Mouse (Mus musculus): ENCODE measurements around the gene Lce1m. TPM values are rescaled to one million over a fixed set of nuclear protein-coding genes. Genes with fewer than 3 reads are reported as not detected.
"Not testable (repeated sequence)": the region's sequence is repeated elsewhere in the genome, so short reads cannot be mapped to it uniquely, and the experiment has no call there.

Lce1m gene
- not detected in 2 replicates for polyA plus RNA-seq (2012; rRNA removed)

DNA sequence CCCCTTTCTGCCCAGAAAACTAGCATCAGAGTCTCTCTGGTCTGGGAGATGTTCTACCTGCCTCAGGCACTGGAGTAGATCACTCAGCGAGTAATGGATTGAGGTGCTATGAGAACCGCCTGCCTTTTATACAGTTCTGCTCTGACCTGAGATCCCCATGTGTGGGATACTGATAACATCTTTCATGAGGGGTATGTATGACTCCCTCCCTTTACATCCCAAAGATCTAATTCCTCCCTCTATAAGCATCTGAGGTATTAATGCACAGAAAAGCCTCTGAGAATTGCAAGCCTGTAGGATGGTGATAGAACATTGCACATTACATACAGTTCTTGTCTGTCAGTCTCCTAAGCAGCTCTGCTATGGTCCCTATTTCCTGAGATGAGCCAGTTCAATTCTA is at the start of gene Lce1m:
TSS of gene Lce1m (minus strand) at position 101 of the 400 bp plus-strand sequence.
- DNase-seq (ENCODE audit: low spot score) = no peak

DNA sequence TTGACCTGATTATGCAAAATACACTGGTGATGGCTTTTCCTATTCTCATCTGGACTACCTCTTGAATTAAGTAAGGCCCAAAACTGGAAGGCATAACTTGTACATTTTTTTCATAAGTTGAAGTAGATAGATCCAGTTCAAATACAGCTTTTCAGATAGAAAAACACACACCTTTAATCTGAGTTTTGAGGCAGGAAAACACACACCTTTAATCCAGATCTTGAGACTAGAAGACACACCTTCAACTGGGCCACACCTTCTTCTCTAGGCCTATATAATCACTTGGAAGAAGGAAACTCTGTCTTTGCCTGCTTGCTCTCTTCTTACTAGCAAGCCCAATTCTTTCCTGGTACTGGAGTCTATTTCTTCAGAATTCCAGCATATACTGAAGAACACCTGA is 49.7 kb upstream of the Lce1m start, which contains the start of gene Gm4858:
TSS of gene Gm4858 (plus strand) at position 301 of the 400 bp plus-strand sequence.
- DNase-seq (ENCODE audit: low spot score) = not testable (repeated sequence)

DNA sequence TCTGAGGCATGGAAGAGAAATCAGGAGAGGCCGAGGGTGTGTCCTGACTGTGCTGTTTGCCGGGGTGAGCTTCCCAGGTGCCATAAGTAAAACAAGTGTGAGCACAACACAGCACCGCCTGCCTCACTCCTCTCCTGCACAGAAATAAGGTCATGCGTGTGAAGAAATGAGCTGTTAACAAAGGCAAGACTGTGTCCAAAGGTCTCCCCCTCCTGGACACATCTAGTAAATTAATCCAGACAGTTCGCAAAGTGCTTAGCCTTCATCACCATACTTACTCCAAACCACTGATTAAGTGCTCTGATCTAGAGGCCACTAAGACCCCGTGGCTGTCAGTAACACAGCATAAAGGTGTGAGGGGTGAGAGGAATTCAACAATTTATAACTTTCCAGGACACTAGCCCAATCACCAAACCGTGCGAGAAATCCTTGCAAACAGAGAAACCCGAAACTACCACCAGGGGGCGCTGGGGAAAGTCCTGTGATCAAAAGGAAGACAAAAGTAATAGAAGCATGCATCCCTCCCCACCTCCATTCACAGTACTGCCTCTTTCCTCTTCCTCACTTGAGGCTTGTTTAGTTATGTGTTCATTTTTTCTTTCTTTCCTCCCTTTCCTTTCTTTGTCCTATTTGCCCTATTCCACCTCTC is 34.1 kb upstream of the Lce1m start:
- no peak for DNase-seq (ENCODE audit: low spot score)

DNA sequence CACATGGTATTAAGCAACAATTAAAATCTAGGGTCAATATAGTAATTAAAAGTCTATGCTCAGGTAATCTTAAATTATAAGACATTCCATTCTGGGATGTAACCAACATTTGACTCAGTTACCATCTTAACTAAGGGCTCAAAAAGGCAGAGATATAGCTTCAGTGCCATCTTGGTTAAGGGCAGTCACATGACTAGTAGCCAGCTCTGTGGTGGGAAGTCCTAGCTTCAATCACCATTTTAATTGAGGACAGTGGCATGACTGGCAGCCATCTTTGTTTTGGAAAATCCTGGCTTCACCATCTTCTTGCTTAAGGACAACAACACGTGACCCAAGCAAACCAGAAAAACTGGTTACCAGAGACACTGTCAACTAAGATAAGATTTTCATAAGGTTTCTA is 31.3 kb upstream of the Lce1m start:
- DNase-seq (ENCODE audit: low spot score) = no peak

DNA sequence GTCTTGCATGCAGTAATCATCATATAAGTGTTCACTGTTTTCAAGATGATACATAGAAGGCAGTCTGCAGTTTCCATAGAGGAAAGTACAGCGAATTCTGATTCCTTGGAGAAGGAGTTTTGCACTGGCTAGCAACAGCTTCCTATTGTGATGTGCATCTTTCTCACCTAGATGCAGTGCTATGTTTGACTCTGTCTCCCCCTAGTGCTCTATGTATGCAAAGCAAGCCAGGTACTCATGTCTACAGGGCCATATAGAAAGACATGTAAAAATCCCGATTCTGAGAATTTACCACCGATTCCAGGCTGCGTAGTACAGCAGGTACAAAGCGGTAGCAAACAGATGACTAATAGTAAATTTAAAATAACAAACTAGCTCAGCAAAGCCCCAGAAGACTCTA is 12.6 kb upstream of the Lce1m start:
- DNase-seq (ENCODE audit: low spot score) = no peak

DNA sequence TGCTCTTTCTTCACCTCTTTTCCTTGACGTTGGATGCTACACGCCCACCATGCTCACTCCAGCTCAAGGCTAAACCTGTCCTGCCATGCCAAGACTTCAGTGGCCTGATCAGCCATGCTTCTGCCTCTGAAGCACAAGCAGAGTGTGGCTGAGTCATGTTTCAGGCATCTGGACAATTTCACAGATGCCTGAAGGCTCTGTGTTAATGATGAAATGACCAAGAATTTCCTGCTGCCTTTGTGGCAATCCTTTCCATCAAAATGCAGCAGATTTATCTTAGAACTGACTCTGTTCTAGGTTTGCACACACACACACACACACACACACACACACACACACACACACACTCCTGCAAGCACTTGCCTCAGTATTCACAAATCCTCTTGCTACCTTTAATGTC is 6.6 kb upstream of the Lce1m start:
- no peak for DNase-seq (ENCODE audit: low spot score)

DNA sequence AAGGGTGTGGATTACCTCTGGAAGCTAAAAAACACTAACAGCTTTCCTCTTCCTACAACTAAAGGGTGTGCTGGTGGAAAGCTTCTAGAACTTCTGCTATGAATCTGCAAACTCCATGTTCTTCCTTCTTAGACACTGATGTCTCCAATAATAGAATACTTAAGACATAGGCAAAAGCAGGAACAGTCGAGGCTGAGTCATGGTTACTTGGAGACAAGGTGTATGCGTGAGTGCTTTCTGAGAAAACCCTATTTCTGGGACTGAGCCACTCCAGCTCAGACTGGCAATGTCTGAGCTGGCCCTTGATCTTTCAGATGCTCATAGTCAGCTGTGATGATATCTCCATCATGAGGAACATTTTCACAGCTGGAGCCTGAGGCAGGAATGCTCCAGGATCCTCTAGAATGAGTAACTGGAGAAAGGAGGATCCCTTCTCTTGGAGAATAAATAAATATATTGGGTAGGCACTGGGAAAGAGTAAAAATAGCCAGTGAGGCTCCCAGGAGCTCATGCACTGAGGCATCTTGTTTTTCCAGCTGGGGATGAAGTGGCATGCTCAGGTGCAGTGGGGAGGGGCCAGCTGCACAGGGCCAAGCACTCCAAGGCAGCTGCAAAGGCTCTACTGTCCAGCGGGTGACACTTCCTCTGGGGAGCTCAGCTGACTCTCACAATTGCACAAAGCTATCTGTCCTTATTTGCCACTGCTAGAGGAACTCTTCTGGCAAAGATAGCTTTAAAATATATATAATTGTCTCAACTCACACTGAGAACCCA is 4.7 kb upstream of the Lce1m start:
- no peak for DNase-seq (ENCODE audit: low spot score)

DNA sequence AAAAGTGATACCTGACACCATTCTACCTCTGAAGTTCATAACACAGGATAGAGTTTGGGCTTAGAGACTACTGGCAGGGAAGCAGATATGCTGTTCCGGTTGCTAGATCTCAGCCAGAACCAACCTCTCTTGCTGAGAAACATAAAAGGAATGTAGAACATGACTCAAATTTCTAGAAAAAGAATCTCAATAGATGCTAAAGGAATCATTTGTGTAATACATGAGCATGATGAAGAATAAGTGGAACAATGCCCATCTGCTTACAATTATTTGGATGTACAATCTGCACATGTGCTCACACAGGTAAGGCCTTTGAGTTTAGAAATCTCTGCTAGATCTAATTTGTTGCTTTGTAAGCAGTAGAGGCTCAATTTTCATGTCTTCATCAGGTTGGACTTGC is 2.3 kb upstream of the Lce1m start:
- no peak for DNase-seq (ENCODE audit: low spot score)

DNA sequence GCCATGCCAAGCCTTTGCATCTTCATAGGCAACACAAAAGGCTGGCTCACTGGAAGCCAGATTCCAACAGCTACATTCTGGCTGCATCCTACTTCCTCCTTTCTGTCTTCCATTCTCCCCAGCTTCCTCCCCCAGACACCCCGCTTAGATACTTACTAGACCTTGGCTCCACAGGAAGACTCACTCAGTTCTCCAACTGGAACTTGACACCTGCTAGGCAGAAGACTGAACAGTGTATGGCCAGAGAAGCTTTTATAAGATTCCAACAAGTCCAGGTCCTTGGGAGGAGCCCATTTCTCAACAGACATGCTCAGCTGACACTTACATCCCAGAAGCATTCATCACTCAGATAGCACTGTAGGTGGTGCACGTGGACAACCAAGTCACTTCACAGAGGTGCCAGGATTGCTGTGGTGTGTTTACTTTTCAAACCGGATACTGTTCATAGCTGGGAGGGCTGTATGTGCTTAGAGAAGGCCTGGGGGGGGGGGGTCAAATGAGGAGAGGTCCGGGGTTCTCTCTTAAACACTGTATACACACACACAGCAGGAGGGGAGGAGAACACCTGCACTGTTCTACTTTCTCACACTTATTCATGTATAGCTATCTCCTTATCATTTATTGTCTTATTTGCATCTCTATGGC is 3.3 kb downstream of the Lce1m start, which contains the start of gene Crct1:
TSS of gene Crct1 (minus strand) at position 228 of the 645 bp plus-strand sequence.
- DNase-seq (ENCODE audit: low spot score) = no peak

DNA sequence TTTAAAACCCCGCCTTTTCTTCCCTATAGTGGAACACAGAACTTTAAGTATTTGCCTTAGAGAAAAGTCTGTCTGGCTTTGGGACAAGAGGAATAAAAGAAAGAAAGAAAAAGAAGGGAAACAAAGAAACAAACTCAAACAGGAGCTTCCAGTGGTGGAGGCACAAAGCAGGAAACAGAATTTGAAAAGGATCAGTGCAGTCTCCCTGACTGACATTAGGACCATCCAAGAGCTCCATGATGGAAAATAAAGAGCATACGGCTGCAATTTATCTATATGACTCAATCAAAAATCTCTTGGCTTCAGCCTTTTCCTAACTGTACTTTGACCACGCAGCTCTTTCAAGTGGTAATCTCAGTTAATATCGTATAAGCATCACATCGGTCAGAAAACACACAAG is 4.0 kb downstream of the Lce1m start:
- DNase-seq (ENCODE audit: low spot score) = no peak

DNA sequence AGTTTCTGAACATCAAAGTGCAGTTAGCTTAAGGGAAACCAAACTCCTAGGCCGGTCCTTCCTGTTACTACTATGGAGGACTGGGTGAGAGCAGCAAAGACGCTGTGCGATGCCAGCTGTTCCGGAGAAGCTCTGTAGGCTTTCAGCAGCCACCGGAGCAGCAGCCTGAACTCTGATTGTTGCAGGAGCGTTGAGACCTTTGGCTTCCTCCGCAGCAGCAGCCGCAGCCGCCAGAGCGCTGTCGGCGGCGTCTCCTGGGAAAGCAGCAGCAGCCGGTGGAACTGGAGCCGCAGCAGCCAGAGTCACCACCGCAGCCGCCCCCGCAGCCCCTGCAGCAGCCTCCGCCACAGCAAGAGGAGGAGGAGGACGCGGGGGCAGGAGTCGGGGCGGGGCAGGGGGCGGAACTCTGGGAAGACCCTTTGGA is 4.5 kb downstream of the Lce1m start:
- DNase-seq (ENCODE audit: low spot score) = no peak

DNA sequence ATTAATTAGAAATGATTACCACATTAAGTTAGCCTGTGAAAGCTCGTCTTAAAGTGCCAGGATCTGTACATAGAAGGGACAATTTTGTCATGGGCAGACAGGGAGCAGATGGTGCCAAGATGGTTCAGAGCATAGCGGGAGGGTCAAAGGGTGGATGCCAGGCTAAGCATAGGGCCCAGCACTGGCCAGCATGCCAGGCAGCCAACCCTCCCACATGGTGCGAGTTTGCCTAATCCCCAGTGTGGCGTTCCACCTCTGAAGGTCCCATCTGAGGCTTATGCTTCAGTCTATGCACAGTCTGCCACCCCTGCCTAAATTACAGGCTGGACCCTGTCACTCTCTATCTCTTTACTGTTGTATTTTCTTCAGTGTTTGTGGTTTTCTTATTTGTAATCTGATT is 16.0 kb downstream of the Lce1m start:
- DNase-seq (ENCODE audit: low spot score) = no peak

DNA sequence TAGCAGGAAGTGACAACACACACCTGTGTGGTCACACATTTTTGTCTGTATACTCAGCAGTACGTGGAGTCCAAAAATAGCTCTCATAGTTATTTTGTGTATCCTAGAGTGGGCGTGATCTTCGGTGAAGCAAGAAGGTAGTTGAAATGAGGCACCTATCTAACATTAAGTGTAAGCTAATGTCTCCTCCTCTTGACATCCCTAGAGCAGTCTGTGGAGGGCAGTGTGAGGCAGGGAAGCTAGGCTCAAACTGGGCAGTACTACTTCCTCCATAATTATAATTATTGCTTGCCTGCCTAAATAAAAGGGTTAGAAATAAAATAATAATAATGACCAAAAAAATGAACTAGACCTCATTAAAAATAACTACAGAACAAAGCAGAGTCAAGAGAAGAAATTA is 18.2 kb downstream of the Lce1m start:
- no peak for DNase-seq (ENCODE audit: low spot score)

DNA sequence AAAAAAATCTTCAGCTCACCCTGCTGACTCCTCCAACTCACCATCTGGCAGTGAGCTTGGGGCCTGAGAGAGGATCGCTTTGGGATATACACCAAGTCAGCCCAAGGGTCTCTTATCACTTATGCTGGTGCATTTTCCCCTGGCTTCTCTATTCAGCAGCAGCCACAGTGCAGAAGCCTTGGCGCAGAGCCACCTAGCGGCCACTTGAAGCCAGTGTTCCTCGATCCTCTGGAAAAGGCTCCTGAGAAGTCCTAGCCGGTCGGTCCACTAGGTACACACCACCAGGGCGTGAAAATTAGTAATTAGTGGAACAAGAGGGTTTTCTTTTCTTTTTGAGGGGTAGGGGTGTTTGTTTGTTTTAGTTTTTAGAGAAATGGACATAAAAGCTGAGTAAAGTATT is 20.2 kb downstream of the Lce1m start:
- peak; percentile 42 for DNase-seq (ENCODE audit: low spot score)

DNA sequence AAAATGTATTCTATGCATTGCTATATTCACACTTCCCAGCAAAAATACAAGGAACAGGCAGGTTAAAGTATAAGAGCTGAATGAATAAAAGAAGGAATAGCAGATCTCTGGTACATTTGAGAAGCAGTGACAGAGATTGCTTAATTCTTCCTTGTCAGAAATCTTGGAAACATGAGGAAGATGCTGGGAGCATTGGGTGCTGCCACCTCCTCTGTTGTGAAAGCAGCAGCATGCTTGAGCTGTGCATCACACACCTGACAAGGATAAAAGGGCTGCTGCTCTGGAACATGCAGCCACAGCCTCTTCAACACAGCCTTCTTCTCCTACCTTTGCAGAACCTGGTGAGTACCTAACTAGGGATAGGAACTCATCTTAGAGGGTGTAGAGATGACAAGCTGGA is 26.9 kb downstream of the Lce1m start, which contains the start of gene Lce3f:
TSS of gene Lce3f (plus strand) at position 301 of the 400 bp plus-strand sequence.
- DNase-seq (ENCODE audit: low spot score) = no peak

DNA sequence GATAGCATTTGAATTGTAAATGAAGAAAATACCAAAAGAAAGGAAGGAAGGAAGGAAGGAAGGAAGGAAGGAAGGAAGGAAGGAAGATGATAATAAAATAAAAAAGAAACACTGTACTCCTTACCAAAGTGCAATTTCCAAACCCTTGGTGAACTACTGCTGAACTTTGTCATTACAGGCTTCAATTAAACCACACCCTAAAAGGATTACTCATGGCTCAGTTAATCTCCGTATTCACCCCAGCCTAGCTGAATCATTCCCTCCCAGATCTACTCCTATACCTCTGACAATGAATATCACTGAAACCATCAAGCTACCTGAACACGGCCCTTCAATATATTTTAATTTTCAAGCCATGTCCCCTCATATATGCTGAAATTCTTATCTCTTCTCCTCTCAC is 40.4 kb downstream of the Lce1m start:
- DNase-seq (ENCODE audit: low spot score) = no peak

Other genes with a start within 250 kb of the Lce1m start
- not detected in 2 replicates for gene Lce1i, start 240.2 kb downstream of the Lce1m start, polyA plus RNA-seq (2012; rRNA removed)
- gene Lce1j, start 228.5 kb downstream of the Lce1m start, polyA plus RNA-seq (2012; rRNA removed) = not detected in 2 replicates
- gene Lce1k, start 211.2 kb downstream of the Lce1m start, polyA plus RNA-seq (2012; rRNA removed) = not detected in 2 replicates
- gene Kprp, start 191.8 kb downstream of the Lce1m start, polyA plus RNA-seq (2012; rRNA removed) = not detected in 2 replicates
- gene Lce1l, start 167.8 kb downstream of the Lce1m start, polyA plus RNA-seq (2012; rRNA removed) = not detected in 2 replicates
- gene 2310050C09Rik, start 148.8 kb downstream of the Lce1m start, polyA plus RNA-seq (2012; rRNA removed) = not detected in 2 replicates
- gene Lce3a, start 92.8 kb downstream of the Lce1m start, polyA plus RNA-seq (2012; rRNA removed) = not detected in 2 replicates
- gene Lce3b, start 86.1 kb downstream of the Lce1m start, polyA plus RNA-seq (2012; rRNA removed) = not detected in 2 replicates
- gene Lce3c, start 74.6 kb downstream of the Lce1m start, polyA plus RNA-seq (2012; rRNA removed) = not detected in 2 replicates
- not detected in 2 replicates for gene Lce3d, start 61.7 kb downstream of the Lce1m start, polyA plus RNA-seq (2012; rRNA removed)
- gene Lce3e, start 52.0 kb downstream of the Lce1m start, polyA plus RNA-seq (2012; rRNA removed) = not detected in 2 replicates
- gene Lce3f, start 26.8 kb downstream of the Lce1m start, polyA plus RNA-seq (2012; rRNA removed) = not detected in 2 replicates
- gene Crct1, start 3.4 kb downstream of the Lce1m start, polyA plus RNA-seq (2012; rRNA removed) = not detected in 2 replicates
- not detected in 2 replicates for gene Gm4858, start 49.8 kb upstream of the Lce1m start, polyA plus RNA-seq (2012; rRNA removed)
- gene Crnn, start 125.7 kb upstream of the Lce1m start, polyA plus RNA-seq (2012; rRNA removed) = 0.03 TPM in 1 of 2 replicates, not detected in the other
- gene Flg2, start 178.2 kb upstream of the Lce1m start, polyA plus RNA-seq (2012; rRNA removed) = not detected in 2 replicates

All from urinary bladder, adult 2 months (tissue).